Mouse (Mus musculus) testis, adult 2 months (tissue): ENCODE measurements around the gene Dram2.

Experiments
- CTCF ChIP-seq: fragments of 200-500 bp; IDR thresholded peaks from 2 replicates; pipeline ENCODE4 v1.5.1; 2012; ENCODE audit warnings: low read depth, mild to moderate bottlenecking, inconsistent platforms, low read length, moderate library complexity; ENCODE audit not compliant: control insufficient read depth, insufficient read depth, insufficient replicate concordance
- POLR2A ChIP-seq: fragments of 200-500 bp; IDR thresholded peaks from 2 replicates; pipeline ENCODE4 v1.6.1; 2012; ENCODE audit warnings: low read depth, mild to moderate bottlenecking, inconsistent platforms, low read length, moderate library complexity; ENCODE audit not compliant: control insufficient read depth

- no peak for TF ChIP-seq CTCF
- no peak for TF ChIP-seq POLR2A
Observed at GRCm38 (mm10) chr3:106528032-106528431, 19.6 kb upstream of the Dram2 start.
